Mouse (Mus musculus) heart, embryonic 14.5 days (tissue): Measurements from ENCODE around the gene Atpif1. TPM values are rescaled to one million over a fixed set of nuclear protein-coding genes. Genes with fewer than 3 reads are reported as not detected.
"Not testable (repeated sequence)": the region's sequence is repeated elsewhere in the genome, so short reads cannot be mapped to it uniquely, and the experiment has no call there.

Experiments
- ATAC-seq: fragments of 200-750 bp; cut with Nextera tagmentation; 2 replicates; pipeline ENCODE4 v1.8.0; 2017; ENCODE audit warnings: low read depth, moderate TSS enrichment; ENCODE audit not compliant: insufficient number of reproducible peaks, insufficient read depth, low FRiP score
- H3K27ac ChIP-seq, 2 experiments: fragments of 200-500 bp in 1 of 2; fragments of 300-500 bp in 1 of 2; sonication (generic) in 1 of 2; replicated peaks in 1 of 2; 2 replicates each; pipeline ENCODE4 v1.5.1; 2012 to 2014; ENCODE audit warnings: low read depth in 2 of 2, low read length in 2 of 2, control low read depth in 1 of 2, mild to moderate bottlenecking in 1 of 2, mixed read lengths in 1 of 2; ENCODE audit not compliant: control insufficient read depth in 1 of 2, insufficient read depth in 1 of 2
- H3K27me3 ChIP-seq: fragments of 300-500 bp; sonication (generic); 2 replicates; pipeline ENCODE4 v1.6.1; 2014; ENCODE audit warnings: mild to moderate bottlenecking, low read length, control low read depth; ENCODE audit not compliant: control insufficient read depth, insufficient read depth
- H3K36me3 ChIP-seq: fragments of 300-500 bp; sonication (generic); 2 replicates; pipeline ENCODE4 v1.6.1; 2014; ENCODE audit warnings: mild to moderate bottlenecking, control low read depth, low read length, mixed read lengths; ENCODE audit not compliant: control insufficient read depth, insufficient read depth
- H3K4me1 ChIP-seq, 2 experiments: fragments of 200-500 bp in 1 of 2; fragments of 300-500 bp in 1 of 2; sonication (generic) in 1 of 2; 2 replicates each; pipeline ENCODE4 v1.6.1; 2012 to 2014; ENCODE audit warnings: low read length in 2 of 2, control low read depth in 1 of 2, mixed read lengths in 1 of 2; ENCODE audit not compliant: control insufficient read depth in 2 of 2, insufficient read depth in 2 of 2
- H3K4me2 ChIP-seq: fragments of 300-500 bp; sonication (generic); 2 replicates; pipeline ENCODE4 v1.6.1; 2014; ENCODE audit warnings: mild to moderate bottlenecking, low read length
- H3K4me3 ChIP-seq, 2 experiments: fragments of 200-500 bp in 1 of 2; fragments of 300-500 bp in 1 of 2; sonication (generic) in 1 of 2; 2 replicates each; pipeline ENCODE4 v1.5.1; 2012 to 2014; ENCODE audit warnings: low read length in 2 of 2, mild to moderate bottlenecking in 2 of 2, control low read depth in 1 of 2, low read depth in 1 of 2, moderate library complexity in 1 of 2; ENCODE audit not compliant: control insufficient read depth in 1 of 2, insufficient read depth in 1 of 2
- H3K9ac ChIP-seq: fragments of 300-500 bp; sonication (generic); 2 replicates; pipeline ENCODE4 v1.6.1; 2014; ENCODE audit warnings: mild to moderate bottlenecking, low read length
- H3K9me3 ChIP-seq: fragments of 300-500 bp; sonication (generic); 2 replicates; pipeline ENCODE4 v1.6.1; 2016; ENCODE audit warnings: low read length, control low read depth; ENCODE audit not compliant: control insufficient read depth
- WGBS: fragments of 180-500 bp; shearing (Covaris S2); extraction: QIAGEN DNeasy Blood & Tissue Kit; methylation state at CpG from one replicate; pipeline ENCODE4 v1.1.7; 2014; 5-methylcytosine and 5-hydroxymethylcytosine counted together
- polyA plus RNA-seq: library from polyadenylated mRNA; unstranded; fragments of >200 nt; fragmentation: Nextera tagmentation; extraction: Ambion mirVana; gene quantifications from 2 replicates; pipeline ENCODE4 v1.2.1, GENCODE M21; 2014

Atpif1 gene
- polyA plus RNA-seq, 1 experiment from 2014 or later = 1,766 TPM

GRCm38 (mm10) chr4:132563965-132564364 lies 30.5 kb upstream of the Atpif1 start, which contains the start of gene Ptafr:
TSS of gene Ptafr (plus strand) at chr4:132564067.
- no peak within 1 kb of the TSS for H3K4me2 ChIP-seq
- no peak within 1 kb of the TSS for H3K4me3 ChIP-seq
- ATAC-seq = peak; percentile 32; the same call in 1 of the 2 replicates
- no peaks in the 10 kb centered on the region for H3K9me3 ChIP-seq
- peaks cover 0 to 3% of the 10 kb centered on the region in 2 experiments; a peak in 1 of 4 replicates for H3K4me1 ChIP-seq
- 29% methylated on average over 4 of the region's 4 CpGs for WGBS
- no peak within 1 kb of the TSS for H3K9ac ChIP-seq
- H3K36me3 ChIP-seq = no peaks in the 10 kb centered on the region
- no peak within 1 kb of the TSS for H3K27ac ChIP-seq
- H3K27me3 ChIP-seq = no peaks in the 10 kb centered on the region

DNA sequence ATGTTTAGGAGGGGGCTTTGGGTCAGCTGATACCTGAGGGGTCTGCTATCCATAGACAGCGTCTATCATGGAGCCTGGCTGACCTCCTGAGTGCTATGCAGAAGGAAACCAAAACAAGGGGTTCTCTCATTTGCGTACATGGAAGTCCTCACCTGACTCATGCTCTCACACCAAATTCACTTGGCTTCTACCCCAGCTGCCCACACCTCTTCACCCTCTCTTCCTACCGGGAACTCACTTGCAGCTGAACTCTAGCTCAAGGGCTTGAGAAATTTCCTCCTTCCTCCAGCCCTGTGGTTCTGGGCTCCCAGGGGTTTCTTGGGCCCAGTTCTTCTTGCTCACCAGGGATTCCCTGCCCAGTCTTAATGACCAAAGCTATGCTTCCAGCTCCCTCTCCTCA lies 29.8 kb upstream of the Atpif1 start:
- peaks cover 0 to 3% of the 10 kb centered on the region in 2 experiments; a peak in 1 of 4 replicates for H3K4me1 ChIP-seq
- no peak for ATAC-seq
- no peaks in the 10 kb centered on the region for H3K9me3 ChIP-seq
- H3K4me3 ChIP-seq = no peak overlapping the region
- H3K36me3 ChIP-seq = no peaks in the 10 kb centered on the region
- no peak overlapping the region for H3K27ac ChIP-seq
- no peak overlapping the region for H3K9ac ChIP-seq
- no peaks in the 10 kb centered on the region for H3K27me3 ChIP-seq
- WGBS = 73% methylated on average over 3 of the region's 3 CpGs
- no peak overlapping the region for H3K4me2 ChIP-seq

DNA sequence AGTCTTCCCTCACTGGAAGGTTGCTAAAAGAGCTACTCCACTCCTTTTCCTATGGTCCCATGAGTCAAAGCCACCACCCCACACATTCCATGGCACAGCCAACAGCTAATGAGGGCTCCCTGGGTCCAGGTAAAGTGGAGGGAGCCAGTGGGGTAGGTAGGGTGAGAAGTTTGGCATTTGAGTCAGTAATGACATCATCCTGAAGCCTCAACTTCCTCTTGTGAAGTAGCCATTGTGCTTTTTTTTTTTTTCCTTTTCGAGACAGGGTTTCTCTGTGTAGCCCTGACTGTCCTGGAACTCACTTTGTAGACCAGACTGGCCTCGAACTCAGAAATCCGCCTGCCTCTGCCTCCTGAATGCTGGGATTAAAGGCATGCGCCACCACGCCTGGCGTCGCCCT lies 22.1 kb upstream of the Atpif1 start:
- whole genome bisulfite sequencing = 84% methylated on average over 7 of the region's 7 CpGs
- Histone ChIP-seq H3K27ac (0 out of 4 replicates have a peak overlapping the region, but pooled peaks of 1 of the 2 experiments have one; percentile 31), H3K4me1 (peaks cover 12 to 15% of the 10 kb centered on the region in 2 experiments), H3K36me3 (peaks cover 32% of the 10 kb centered on the region)
- not testable (repeated sequence) for H3K9me3 ChIP-seq, H3K4me2 ChIP-seq, H3K4me3 ChIP-seq, H3K27me3 ChIP-seq, ATAC-seq, H3K9ac ChIP-seq

- Histone ChIP-seq H3K4me3 (no peak overlapping the region), H3K36me3 (peaks cover 41% of the 10 kb centered on the region), H3K9me3 (no peaks in the 10 kb centered on the region), H3K4me2 (no peak overlapping the region), H3K27me3 (no peaks in the 10 kb centered on the region), H3K27ac (peak overlapping the region in 1 of 2 experiments; percentile 31; a peak in 1 of 4 replicates), H3K4me1 (peaks cover 12 to 15% of the 10 kb centered on the region in 2 experiments), H3K9ac (peak overlapping the region; percentile 18; the same call in 1 of the 2 replicates)
- 43% methylated on average over 8 of the region's 8 CpGs for WGBS
- no peak for ATAC-seq
Observed at GRCm38 (mm10) chr4:132554653-132555052, 21.2 kb upstream of the Atpif1 start.

- Histone ChIP-seq H3K27me3 (no peaks in the 10 kb centered on the region), H3K4me3 (no peak overlapping the region), H3K9me3 (no peaks in the 10 kb centered on the region), H3K27ac (peak overlapping the region in 1 of 2 experiments; percentile 31; a peak in 1 of 4 replicates), H3K4me1 (peaks cover 12 to 15% of the 10 kb centered on the region in 2 experiments), H3K4me2 (no peak overlapping the region), H3K36me3 (peaks cover 45% of the 10 kb centered on the region), H3K9ac (peak overlapping the region; percentile 18; the same call in 1 of the 2 replicates)
- 55% methylated on average over 5 of the region's 5 CpGs for WGBS
- ATAC-seq = no peak
Observed at GRCm38 (mm10) chr4:132554221-132554620, 20.8 kb upstream of the Atpif1 start.

GRCm38 (mm10) chr4:132545851-132546250 lies 12.4 kb upstream of the Atpif1 start:
- Histone ChIP-seq H3K4me3 (no peak overlapping the region), H3K36me3 (peaks cover 96% of the 10 kb centered on the region), H3K27me3 (no peaks in the 10 kb centered on the region), H3K4me2 (no peak overlapping the region), H3K4me1 (no peaks in the 10 kb centered on the region), H3K9me3 (no peaks in the 10 kb centered on the region), H3K9ac (no peak overlapping the region), H3K27ac (no peak overlapping the region)
- whole genome bisulfite sequencing = 21% methylated on average over 8 of the region's 8 CpGs
- no peak for ATAC-seq

- no peak overlapping the region for H3K27ac ChIP-seq
- H3K4me1 ChIP-seq = no peaks in the 10 kb centered on the region
- no peak overlapping the region for H3K4me3 ChIP-seq
- no peak for ATAC-seq
- no peak overlapping the region for H3K4me2 ChIP-seq
- peaks cover 93% of the 10 kb centered on the region for H3K36me3 ChIP-seq
- H3K27me3 ChIP-seq = no peaks in the 10 kb centered on the region
- H3K9ac ChIP-seq = no peak overlapping the region
- 48% methylated on average over 1 of the region's 1 CpGs for WGBS
- no peaks in the 10 kb centered on the region for H3K9me3 ChIP-seq
Observed at GRCm38 (mm10) chr4:132542724-132543123, 9.3 kb upstream of the Atpif1 start.

DNA sequence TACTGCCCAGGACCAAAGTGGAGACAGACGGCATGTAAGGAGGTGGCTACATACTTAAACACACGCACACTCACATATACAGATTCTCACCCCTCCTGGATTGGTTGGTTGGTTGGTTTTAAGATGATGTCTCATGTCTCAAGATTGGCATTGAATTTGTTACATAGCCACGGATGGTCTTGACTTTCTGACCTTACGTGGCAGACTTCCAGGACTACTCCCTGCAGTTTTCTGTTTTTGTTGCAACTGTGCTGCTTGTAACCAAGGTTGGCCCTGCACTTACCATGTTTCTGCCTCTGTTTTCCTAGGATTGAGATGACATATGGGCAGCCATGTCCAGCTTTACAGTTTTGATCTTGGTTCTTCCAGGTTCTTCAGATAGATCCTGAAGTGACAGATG lies 8.0 kb upstream of the Atpif1 start:
- peaks cover 4 to 9% of the 10 kb centered on the region in 2 experiments; a peak in 3 of 4 replicates for H3K4me1 ChIP-seq
- no peak overlapping the region for H3K4me3 ChIP-seq
- H3K9me3 ChIP-seq = no peaks in the 10 kb centered on the region
- H3K27me3 ChIP-seq = no peaks in the 10 kb centered on the region
- H3K4me2 ChIP-seq = no peak overlapping the region
- no peak overlapping the region for H3K27ac ChIP-seq
- ATAC-seq = no peak
- WGBS = 82% methylated on average over 4 of the region's 4 CpGs
- H3K9ac ChIP-seq = no peak overlapping the region
- H3K36me3 ChIP-seq = peaks cover 89% of the 10 kb centered on the region
